Mouse (Mus musculus): ENCODE measurements around the gene 4930415O20Rik.

4930415O20Rik gene

DNA sequence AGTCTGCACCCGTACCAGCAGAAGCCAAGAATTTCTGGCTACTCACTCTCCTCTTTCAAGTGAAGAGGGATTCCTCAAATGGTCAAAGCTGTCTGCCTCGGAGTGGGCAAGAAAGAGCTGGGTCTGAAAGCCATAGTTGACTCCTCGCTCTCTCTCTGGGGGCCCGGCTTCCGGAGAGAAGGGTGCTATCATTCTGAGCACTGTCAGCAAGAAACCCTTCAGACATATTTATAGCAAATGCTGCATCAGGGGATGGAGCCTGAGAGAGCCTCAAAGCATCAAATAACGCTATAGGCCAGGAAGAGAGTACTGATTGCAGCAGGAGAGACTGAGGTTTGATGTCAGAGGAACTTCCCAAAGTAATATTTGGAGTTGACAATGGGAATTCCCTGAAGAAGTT lies 58.7 kb downstream of the 4930415O20Rik start:
- DNase-seq (ENCODE audit: low read depth, low spot score): no peak

DNA sequence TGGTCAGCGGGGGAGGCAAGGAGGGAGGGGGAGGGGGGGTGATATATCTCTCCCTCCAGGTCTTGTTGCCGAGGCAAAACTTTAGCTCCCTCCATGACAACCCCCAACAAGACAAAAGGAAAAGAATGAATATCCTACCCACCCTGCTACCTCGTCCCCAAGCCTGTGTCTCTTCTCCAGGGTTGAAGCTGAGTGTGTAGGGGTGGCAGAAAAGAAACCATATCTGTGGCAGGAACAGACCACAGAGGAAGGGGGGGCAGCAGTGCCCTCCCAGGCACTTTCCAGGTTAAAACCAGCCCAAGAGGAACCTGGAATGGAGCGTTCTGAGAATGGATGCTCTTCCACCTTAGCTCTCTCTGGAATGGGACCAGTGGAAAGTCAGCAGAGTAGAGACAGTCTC lies 59.7 kb downstream of the 4930415O20Rik start, which contains the start of gene Cacnb3:
Gene Cacnb3 (plus strand): TSS at position 301 of the 400 bp plus-strand sequence.
- no peak for DNase-seq (ENCODE audit: low read depth, low spot score)

DNA sequence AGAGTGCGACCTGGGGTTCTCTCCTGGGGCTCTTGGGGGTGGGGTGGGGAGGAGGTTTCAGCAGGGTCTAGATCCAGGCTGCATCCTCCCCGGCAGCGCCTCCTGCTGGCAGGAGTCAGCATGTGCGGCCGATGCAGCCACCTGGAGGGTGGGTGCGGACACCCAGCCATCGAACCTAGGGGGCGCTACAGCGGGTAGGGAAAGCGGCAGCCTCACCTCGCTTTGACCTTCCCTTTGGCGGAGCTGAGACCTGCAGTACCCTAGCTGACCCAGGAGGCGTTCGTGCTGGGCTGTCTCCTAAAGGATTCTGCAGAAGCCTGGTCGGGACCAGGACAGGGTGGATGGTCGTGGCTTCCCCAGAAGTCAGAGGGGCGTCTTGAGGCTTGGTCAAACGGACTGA lies 60.7 kb downstream of the 4930415O20Rik start:
- DNase-seq (ENCODE audit: low read depth, low spot score): no peak

DNA sequence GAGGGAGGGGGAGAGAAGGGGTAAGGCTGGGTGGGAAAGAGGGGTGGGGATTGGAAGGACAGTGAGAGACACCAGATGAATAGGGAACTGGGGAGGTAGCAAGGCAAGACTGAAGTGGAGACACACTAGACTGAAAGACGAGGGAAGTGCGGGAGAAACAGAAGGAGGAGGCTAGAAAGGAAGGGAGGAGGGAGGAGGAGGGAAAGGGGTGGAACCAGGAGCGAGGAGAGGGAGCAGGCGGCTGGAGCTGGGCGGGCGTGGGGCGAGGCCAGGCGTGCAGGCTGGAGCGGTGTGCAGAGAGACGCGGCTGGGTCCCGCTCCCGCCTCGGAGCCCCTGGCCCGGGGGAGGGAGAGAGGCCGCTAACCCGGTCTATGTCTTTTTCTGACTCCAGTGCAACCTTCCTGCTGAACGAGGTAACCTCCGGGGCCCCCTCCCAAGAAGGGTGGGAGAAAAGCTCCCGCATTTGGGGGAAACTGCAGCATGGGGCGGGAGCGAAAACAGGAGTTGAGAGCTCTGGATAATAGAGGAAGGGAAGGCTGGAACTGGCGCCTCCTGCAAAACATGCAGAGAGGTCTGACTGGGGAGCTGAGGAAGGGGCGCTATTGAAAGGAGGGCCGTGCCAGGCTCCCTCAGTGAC lies 61.4 kb downstream of the 4930415O20Rik start:
- DNase-seq (ENCODE audit: low read depth, low spot score): no peak

DNA sequence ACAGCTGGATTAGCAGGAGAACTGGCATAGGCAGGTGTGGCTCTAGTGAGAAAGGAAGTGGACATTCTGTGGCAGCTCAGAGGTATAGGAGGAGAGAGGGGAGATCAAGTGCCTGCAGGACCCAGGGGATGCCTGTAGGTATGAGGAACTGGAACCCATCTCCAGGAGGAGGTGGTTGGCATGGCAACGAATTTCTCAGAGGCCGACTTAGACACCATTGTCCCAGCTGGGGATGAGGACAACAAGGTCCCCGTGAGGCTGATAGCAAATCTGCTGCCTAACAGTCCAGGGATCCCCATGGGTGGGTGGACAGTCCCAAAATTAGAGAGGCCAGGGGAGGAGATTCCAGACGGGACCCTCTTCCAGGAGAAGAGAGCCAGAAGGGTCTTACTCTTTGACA lies 62.1 kb downstream of the 4930415O20Rik start:
- no peak for DNase-seq (ENCODE audit: low read depth, low spot score)

DNA sequence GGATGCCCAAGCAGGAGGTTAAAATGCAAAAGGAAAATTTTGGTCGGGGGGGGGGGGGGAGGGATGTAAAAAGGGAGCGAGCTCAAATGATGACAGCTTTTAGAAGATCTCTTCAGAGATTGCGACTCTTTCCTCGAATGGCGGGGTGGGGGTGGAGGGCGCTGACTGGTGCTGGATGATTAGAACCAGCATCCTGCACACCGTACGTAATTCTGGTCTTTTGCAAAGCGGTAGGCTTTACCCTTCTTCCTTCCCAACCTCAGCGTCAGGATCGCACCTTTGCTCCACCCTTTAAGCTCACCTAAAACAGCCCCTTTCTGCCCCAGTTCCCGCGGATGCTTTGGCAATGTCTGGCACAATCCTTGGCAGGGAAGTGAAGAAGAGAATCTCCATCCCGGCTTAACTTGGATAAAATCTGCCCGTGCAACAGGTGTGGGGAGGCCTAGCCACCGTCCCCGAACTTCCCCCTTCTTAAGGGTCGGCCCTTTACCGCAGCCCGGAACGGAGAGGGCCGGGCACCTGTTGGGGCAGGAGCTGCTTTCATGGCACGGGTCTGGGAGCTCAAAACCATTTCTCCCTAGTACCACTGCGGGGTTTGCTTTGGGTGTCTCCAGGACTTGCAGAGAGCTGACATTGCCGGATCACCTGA lies 63.1 kb downstream of the 4930415O20Rik start:
- no peak for DNase-seq (ENCODE audit: low read depth, low spot score)

DNA sequence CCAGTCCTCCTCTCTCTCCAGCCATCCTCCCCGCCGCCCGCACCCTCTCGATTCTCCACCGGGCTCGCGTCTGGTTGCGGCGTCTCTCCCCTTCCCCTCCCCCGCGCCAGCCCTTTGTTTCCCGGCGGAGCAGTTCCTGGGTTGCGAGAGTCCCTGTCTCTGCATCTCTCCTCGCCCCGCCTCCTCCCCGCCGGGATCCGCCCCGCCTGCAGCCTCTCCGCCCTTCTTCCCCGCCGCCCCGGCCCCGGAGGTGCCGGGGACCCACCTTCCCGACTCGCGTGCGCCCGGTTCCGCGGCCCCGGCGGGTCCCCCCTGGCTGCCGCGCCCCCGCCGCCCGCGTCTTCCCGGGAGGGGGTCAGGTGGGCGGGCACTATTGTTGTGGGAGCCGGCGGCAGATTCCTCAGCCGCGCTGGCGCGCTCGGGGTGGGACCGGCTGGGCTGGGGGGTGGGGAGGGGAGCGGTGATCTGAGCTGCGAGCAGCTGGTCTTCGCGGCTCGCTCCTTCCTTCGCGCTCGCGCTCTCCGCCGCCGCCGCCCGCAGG lies 63.8 kb downstream of the 4930415O20Rik start:
- no peak for DNase-seq (ENCODE audit: low read depth, low spot score)

DNA sequence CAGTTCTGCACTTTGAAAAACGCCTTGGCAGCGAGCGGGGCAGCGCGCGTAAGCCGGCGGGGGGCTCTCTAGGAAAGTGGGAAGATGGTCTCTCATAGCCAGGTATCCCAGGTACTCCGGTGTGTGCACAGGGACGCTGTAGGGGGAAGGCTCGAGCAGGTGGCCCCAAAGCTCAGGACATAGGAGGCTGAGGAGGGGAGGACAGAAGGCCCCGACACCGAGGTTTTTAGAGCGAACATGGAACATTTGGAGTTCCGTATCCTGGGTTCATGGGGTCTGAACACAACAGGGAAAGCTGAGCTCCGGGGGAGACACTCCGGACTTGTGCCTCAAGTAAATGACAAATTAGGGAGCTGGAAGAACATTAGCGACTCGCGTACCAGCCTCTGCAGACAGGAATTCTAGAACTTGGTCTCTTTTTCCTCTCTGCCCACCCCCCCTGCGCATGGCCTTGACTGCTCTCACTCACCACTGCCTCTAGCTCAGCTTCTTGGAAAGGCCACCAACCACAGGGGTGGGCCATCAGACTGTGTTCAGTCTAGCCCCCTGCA lies 64.6 kb downstream of the 4930415O20Rik start:
- no peak for DNase-seq (ENCODE audit: low read depth, low spot score)

DNA sequence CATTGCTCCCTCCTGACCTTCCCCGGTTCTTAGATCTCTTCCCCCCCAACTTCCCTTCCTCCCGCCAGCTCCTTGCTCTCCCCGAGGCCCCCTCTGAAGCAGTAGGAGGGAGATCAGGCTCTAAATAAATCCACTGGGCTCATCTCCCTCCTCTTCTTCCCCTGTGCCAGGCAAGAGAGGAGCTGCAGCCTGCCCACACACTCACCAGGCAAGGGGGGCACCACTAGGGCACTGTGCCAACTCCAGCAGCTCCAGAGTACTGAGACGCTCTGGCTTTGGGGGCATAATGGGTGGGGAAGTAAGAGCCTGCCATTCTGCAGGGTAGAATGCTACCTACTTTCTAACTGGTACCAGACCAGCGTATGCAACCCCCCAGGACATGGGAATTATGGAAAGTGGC lies 65.7 kb downstream of the 4930415O20Rik start:
- DNase-seq (ENCODE audit: low read depth, low spot score): no peak

DNA sequence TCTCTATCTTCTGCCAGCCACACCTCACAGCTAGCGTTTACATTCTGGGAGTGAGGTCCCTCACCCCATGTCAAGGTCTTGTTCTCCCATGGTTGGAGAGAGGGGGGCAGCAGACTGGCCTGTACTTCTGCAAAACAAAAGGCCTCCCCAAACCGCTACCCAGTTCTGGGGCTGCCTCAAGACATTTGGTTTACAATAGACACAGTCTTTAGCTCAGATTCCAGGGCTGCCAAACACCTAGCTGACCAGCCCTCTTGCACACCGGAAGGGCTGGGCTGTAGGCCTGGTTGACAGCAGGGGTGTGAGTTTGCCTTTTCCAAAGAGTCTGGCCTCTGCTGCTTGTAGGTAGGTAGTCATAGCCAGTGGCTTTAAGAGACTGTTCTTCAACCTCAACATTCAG lies 66.4 kb downstream of the 4930415O20Rik start:
- no peak for DNase-seq (ENCODE audit: low read depth, low spot score)
